Mouse (Mus musculus) erythroblast, embryonic 14.5 days (primary cell): Measurements from ENCODE around the gene Gm4353.

Experiments used
- GATA1 ChIP-seq: IDR thresholded peaks from 2 replicates; pipeline ENCODE4 v1.6.1; 2012; ENCODE audit warnings: low read length, inconsistent platforms, mixed read lengths
- TAL1 ChIP-seq: IDR thresholded peaks from 3 replicates; pipeline ENCODE4 v1.6.1; 2012; ENCODE audit warnings: low read length, inconsistent platforms, mixed read lengths

DNA sequence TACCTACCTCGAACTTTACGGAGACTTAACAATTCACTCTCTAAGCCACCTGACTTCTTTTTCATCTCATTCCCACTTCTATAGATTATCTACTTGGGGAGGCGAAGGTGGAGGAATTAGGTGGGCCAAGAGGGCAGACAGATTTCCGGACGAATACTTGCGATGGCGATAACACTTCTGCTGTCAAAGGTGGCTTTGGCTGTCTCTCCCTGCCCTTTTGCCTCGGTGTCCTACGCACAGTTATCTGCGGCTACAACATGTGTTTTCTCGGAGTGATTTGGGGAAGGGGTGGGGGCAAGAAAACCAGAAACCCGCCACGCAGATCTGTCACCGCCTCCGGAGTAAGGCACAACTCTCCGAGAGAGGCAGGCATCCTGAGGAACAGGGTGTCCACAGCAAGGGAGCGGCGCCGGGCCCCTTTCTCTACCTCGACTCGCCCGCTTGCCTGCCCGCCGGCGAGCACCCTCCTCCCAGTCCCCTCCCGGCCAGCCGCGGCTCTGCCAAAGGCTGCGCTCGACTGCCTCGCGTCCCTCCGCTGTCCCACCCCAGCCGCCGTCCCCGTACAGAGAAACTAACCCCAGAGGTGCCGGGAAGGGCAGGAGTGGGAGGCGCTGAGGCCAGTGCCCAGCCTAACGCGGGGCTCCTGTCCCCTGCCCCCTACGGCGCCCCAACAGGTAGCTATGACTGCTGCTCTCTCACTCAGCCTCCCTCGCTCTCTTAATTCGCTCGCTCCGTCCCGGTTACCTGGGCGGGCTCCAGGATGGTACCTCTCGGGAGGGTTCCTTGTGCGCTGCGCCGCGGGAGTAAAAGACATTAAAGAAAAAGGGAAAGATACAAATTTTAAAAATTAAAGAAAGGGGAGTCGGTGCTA is 50.8 kb downstream of the Gm4353 start:
- TF ChIP-seq TAL1 = no peak
- no peak for TF ChIP-seq GATA1
